Mouse (Mus musculus): ENCODE results near the gene D2hgdh. TPM values are rescaled to one million over a fixed set of nuclear protein-coding genes. Genes with fewer than 3 reads are reported as not detected.

The D2hgdh gene
- total RNA-seq (2023) = 31.7 to 44.2 TPM (median 39.9 TPM) in 4 replicates

GRCm38 (mm10) chr1:93824609-93825008, at the start of gene D2hgdh:
D2hgdh (plus strand) TSS chr1:93824909.

GRCm38 (mm10) chr1:93801741-93802238, 22.9 kb upstream of the D2hgdh start, which contains the start of gene Dtymk:
Dtymk (minus strand) TSS chr1:93801934.

GRCm38 (mm10) chr1:93803556-93804507, 20.9 kb upstream of the D2hgdh start, which contains the start of gene Ing5:
Ing5 (plus strand) TSS chr1:93803965.

GRCm38 (mm10) chr1:93861048-93861447, 36.3 kb downstream of the D2hgdh start, which contains the start of gene Gal3st2:
Gal3st2 (plus strand) TSS chr1:93861306.

Other genes starting within 250 kb of the D2hgdh start
- 86.6 to 104 TPM (median 93.5 TPM) in 4 replicates for gene Stk25, start 166.2 kb upstream of the D2hgdh start, total RNA-seq (2023)
- gene Bok, start 139.2 kb upstream of the D2hgdh start, total RNA-seq (2023) = not detected in 4 replicates
- 81.1 to 98.0 TPM (median 95.4 TPM) in 4 replicates for gene Atg4b, start 73.4 kb upstream of the D2hgdh start, total RNA-seq (2023)
- gene Thap4, start 70.0 kb upstream of the D2hgdh start, total RNA-seq (2023) = 19.4 to 22.2 TPM (median 20.6 TPM) in 4 replicates
- 55.5 to 59.9 TPM (median 56.4 TPM) in 4 replicates for gene Dtymk, start 23.0 kb upstream of the D2hgdh start, total RNA-seq (2023)
- gene Ing5, start 20.9 kb upstream of the D2hgdh start, total RNA-seq (2023) = 35.2 to 44.9 TPM (median 43.0 TPM) in 4 replicates
- 0.21 to 0.98 TPM (median 0.89 TPM) in 3 of 4 replicates, not detected in the other for gene Gal3st2, start 36.4 kb downstream of the D2hgdh start, total RNA-seq (2023)
- 0.72 to 1.3 TPM (median 1.0 TPM) in 4 replicates for gene Gal3st2b, start 93.4 kb downstream of the D2hgdh start, total RNA-seq (2023)
- gene Gal3st2c, start 165.6 kb downstream of the D2hgdh start, total RNA-seq (2023) = 0.06 to 0.15 TPM (median 0.06 TPM) in 3 of 4 replicates, not detected in the other
- not detected in 4 replicates for gene Neu4, start 195.5 kb downstream of the D2hgdh start, total RNA-seq (2023)
- 0.29 TPM in 1 of 4 replicates, not detected in the others for gene Pdcd1, start 227.6 kb downstream of the D2hgdh start, total RNA-seq (2023)

Data from B cell, adult 62 days (primary cell).